Mouse (Mus musculus): ENCODE results near the gene Zc3h10. TPM values are rescaled to one million over a fixed set of nuclear protein-coding genes. Genes with fewer than 3 reads are reported as not detected.

Gene Zc3h10
- polyA plus RNA-seq, 1 experiment from 2014 or later: 12.5 TPM

GRCm38 (mm10) chr10:128524111-128524731, 23.4 kb downstream of the Zc3h10 start:
- H3K4me3 ChIP-seq (ENCODE audit: low read depth, low read length): peak overlapping the region; percentile 82
- H3K4me1 ChIP-seq (ENCODE audit: control insufficient read depth, insufficient read depth, low read length): 0 out of 2 replicates have a peak, but pooled peaks cover 8% of the 10 kb centered on the region
- H3K4me2 ChIP-seq (ENCODE audit: low read depth, low read length): peak overlapping the region; percentile 97
- WGBS: 19% methylated on average over 11 of the region's 11 CpGs
- ATAC-seq (ENCODE audit: low read depth) (no peak), DNase-seq (ENCODE audit: low spot score) (no peak)
- no peaks in the 10 kb centered on the region for H3K9me3 ChIP-seq (ENCODE audit: control insufficient read depth, low read length)
- H3K27ac ChIP-seq (replicated peaks; ENCODE audit: low read depth, low read length): no peak overlapping the region; the same call in 1 of the 2 replicates
- peak overlapping the region; percentile 81 for H3K9ac ChIP-seq (ENCODE audit: low read depth, low read length)
- peaks cover 29% of the 10 kb centered on the region for H3K36me3 ChIP-seq (ENCODE audit: control insufficient read depth, insufficient read depth, low read length)
- H3K27me3 ChIP-seq (replicated peaks; ENCODE audit: control insufficient read depth, insufficient read depth, low read length): peaks cover 11% of the 10 kb centered on the region; the same call in 1 of the 2 replicates

GRCm38 (mm10) chr10:128522351-128522750, 25.2 kb downstream of the Zc3h10 start:
- Histone ChIP-seq H3K9me3 (ENCODE audit: control insufficient read depth, low read length) (no peaks in the 10 kb centered on the region), H3K4me3 (ENCODE audit: low read depth, low read length) (no peak overlapping the region), H3K36me3 (ENCODE audit: control insufficient read depth, insufficient read depth, low read length) (peaks cover 46% of the 10 kb centered on the region), H3K27ac (replicated peaks; ENCODE audit: low read depth, low read length) (no peak overlapping the region), H3K27me3 (replicated peaks; ENCODE audit: control insufficient read depth, insufficient read depth, low read length) (peaks cover 17% of the 10 kb centered on the region), H3K9ac (ENCODE audit: low read depth, low read length) (no peak overlapping the region), H3K4me1 (ENCODE audit: control insufficient read depth, insufficient read depth, low read length) (0 out of 2 replicates have a peak, but pooled peaks cover 8% of the 10 kb centered on the region), H3K4me2 (ENCODE audit: low read depth, low read length) (no peak overlapping the region)
- no peak for DNase-seq (ENCODE audit: low spot score)
- 81% methylated on average over 6 of the region's 6 CpGs for WGBS
- no peak for ATAC-seq (ENCODE audit: low read depth)

- peaks cover 31% of the 10 kb centered on the region for H3K27me3 ChIP-seq (replicated peaks; ENCODE audit: control insufficient read depth, insufficient read depth, low read length)
- 0 out of 2 replicates have a peak, but pooled peaks cover 8% of the 10 kb centered on the region for H3K4me1 ChIP-seq (ENCODE audit: control insufficient read depth, insufficient read depth, low read length)
- no peaks in the 10 kb centered on the region for H3K9me3 ChIP-seq (ENCODE audit: control insufficient read depth, low read length)
- H3K4me3 ChIP-seq (ENCODE audit: low read depth, low read length): no peak overlapping the region
- H3K9ac ChIP-seq (ENCODE audit: low read depth, low read length): 0 out of 2 replicates have a peak overlapping the region, but pooled peaks have one; percentile 8
- ATAC-seq (ENCODE audit: low read depth): no peak
- DNase-seq (ENCODE audit: low spot score): no peak
- WGBS: 84% methylated on average over 16 of the region's 16 CpGs
- H3K4me2 ChIP-seq (ENCODE audit: low read depth, low read length): no peak overlapping the region
- H3K27ac ChIP-seq (replicated peaks; ENCODE audit: low read depth, low read length): no peak overlapping the region
- H3K36me3 ChIP-seq (ENCODE audit: control insufficient read depth, insufficient read depth, low read length): peaks cover 63% of the 10 kb centered on the region
Observed at GRCm38 (mm10) chr10:128520591-128520990, 27.0 kb downstream of the Zc3h10 start.

GRCm38 (mm10) chr10:128518833-128519232, 28.7 kb downstream of the Zc3h10 start:
- Histone ChIP-seq H3K27ac (replicated peaks; ENCODE audit: low read depth, low read length) (no peak overlapping the region), H3K4me2 (ENCODE audit: low read depth, low read length) (no peak overlapping the region), H3K9me3 (ENCODE audit: control insufficient read depth, low read length) (no peaks in the 10 kb centered on the region), H3K27me3 (replicated peaks; ENCODE audit: control insufficient read depth, insufficient read depth, low read length) (peaks cover 24% of the 10 kb centered on the region), H3K4me1 (ENCODE audit: control insufficient read depth, insufficient read depth, low read length) (0 out of 2 replicates have a peak, but pooled peaks cover under 1% of the 10 kb centered on the region), H3K4me3 (ENCODE audit: low read depth, low read length) (no peak overlapping the region), H3K9ac (ENCODE audit: low read depth, low read length) (no peak overlapping the region), H3K36me3 (ENCODE audit: control insufficient read depth, insufficient read depth, low read length) (peaks cover 77% of the 10 kb centered on the region)
- ATAC-seq (ENCODE audit: low read depth): no peak
- WGBS: 76% methylated on average over 7 of the region's 7 CpGs
- peak; percentile 48 for DNase-seq (ENCODE audit: low spot score)

DNA sequence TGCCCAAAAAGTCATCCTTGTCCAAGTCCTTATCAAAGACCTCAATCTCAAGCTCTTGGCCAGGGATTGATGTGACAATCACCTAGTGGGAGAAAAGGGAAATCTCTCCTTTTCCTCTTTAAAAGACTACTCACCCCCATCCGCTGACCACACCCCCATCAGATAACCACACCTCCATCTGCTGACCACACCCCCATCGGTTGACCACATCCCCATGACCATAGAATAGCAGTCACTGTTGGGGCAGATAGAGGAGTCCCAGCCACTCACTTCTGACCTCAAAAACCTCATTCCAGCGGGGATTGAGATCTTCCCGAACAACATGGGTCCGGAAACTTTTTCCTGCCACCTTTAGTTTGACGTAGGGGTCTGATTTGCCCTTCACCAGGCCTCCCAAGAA, 30.9 kb downstream of the Zc3h10 start:
- H3K27me3 ChIP-seq (replicated peaks; ENCODE audit: control insufficient read depth, insufficient read depth, low read length): peaks cover 22% of the 10 kb centered on the region
- no peak overlapping the region for H3K27ac ChIP-seq (replicated peaks; ENCODE audit: low read depth, low read length)
- no peak overlapping the region for H3K9ac ChIP-seq (ENCODE audit: low read depth, low read length)
- H3K9me3 ChIP-seq (ENCODE audit: control insufficient read depth, low read length): no peaks in the 10 kb centered on the region
- no peaks in the 10 kb centered on the region for H3K4me1 ChIP-seq (ENCODE audit: control insufficient read depth, insufficient read depth, low read length)
- peaks cover 85% of the 10 kb centered on the region for H3K36me3 ChIP-seq (ENCODE audit: control insufficient read depth, insufficient read depth, low read length)
- H3K4me2 ChIP-seq (ENCODE audit: low read depth, low read length): no peak overlapping the region
- no peak overlapping the region for H3K4me3 ChIP-seq (ENCODE audit: low read depth, low read length)
- 35% methylated on average over 6 of the region's 6 CpGs for WGBS
- no peak for ATAC-seq (ENCODE audit: low read depth)
- no peak for DNase-seq (ENCODE audit: low spot score)

- Histone ChIP-seq H3K4me2 (ENCODE audit: low read depth, low read length) (peak overlapping the region; percentile 23; the same call in 1 of the 2 replicates), H3K4me1 (ENCODE audit: control insufficient read depth, insufficient read depth, low read length) (no peaks in the 10 kb centered on the region), H3K4me3 (ENCODE audit: low read depth, low read length) (no peak overlapping the region; the same call in 1 of the 2 replicates), H3K36me3 (ENCODE audit: control insufficient read depth, insufficient read depth, low read length) (peaks cover 85% of the 10 kb centered on the region), H3K9ac (ENCODE audit: low read depth, low read length) (peak overlapping the region; percentile 40; the same call in 1 of the 2 replicates), H3K9me3 (ENCODE audit: control insufficient read depth, low read length) (no peaks in the 10 kb centered on the region), H3K27me3 (replicated peaks; ENCODE audit: control insufficient read depth, insufficient read depth, low read length) (peaks cover 22% of the 10 kb centered on the region), H3K27ac (replicated peaks; ENCODE audit: low read depth, low read length) (no peak overlapping the region)
- no peak for ATAC-seq (ENCODE audit: low read depth)
- 16% methylated on average over 16 of the region's 20 CpGs for WGBS
- DNase-seq (ENCODE audit: low spot score): no peak
Observed at GRCm38 (mm10) chr10:128516029-128516428, 31.5 kb downstream of the Zc3h10 start.

DNA sequence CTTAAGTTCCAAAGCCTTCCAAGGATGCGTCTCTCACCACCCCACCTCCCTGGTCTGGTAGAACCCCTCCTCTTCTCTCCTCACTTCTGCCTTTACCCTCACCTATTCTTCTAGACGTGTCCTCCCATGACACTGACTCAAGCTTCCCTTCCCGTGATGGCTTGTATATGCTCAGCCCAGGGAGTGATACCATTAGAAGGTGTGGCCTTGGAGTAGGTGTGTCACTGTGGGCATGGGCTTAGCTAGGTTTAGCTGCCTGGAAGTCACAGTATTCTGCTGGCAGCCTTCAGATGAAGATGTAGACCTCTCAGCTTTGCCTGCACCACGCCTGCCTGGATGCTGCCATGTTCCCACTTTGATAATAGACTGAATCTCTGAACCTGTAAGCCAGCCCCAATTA, 32.5 kb downstream of the Zc3h10 start:
- DNase-seq (ENCODE audit: low spot score): no peak
- no peak for ATAC-seq (ENCODE audit: low read depth)
- no peak overlapping the region for H3K27ac ChIP-seq (replicated peaks; ENCODE audit: low read depth, low read length)
- peaks cover 83% of the 10 kb centered on the region for H3K36me3 ChIP-seq (ENCODE audit: control insufficient read depth, insufficient read depth, low read length)
- H3K9ac ChIP-seq (ENCODE audit: low read depth, low read length): no peak overlapping the region
- no peaks in the 10 kb centered on the region for H3K9me3 ChIP-seq (ENCODE audit: control insufficient read depth, low read length)
- H3K4me1 ChIP-seq (ENCODE audit: control insufficient read depth, insufficient read depth, low read length): no peaks in the 10 kb centered on the region
- H3K4me3 ChIP-seq (ENCODE audit: low read depth, low read length): no peak overlapping the region
- WGBS: 76% methylated on average over 4 of the region's 4 CpGs
- peaks cover 22% of the 10 kb centered on the region for H3K27me3 ChIP-seq (replicated peaks; ENCODE audit: control insufficient read depth, insufficient read depth, low read length)
- no peak overlapping the region for H3K4me2 ChIP-seq (ENCODE audit: low read depth, low read length)

- Histone ChIP-seq H3K27ac (replicated peaks; ENCODE audit: low read depth, low read length) (no peak overlapping the region), H3K27me3 (replicated peaks; ENCODE audit: control insufficient read depth, insufficient read depth, low read length) (peaks cover 10% of the 10 kb centered on the region), H3K9ac (ENCODE audit: low read depth, low read length) (no peak overlapping the region), H3K4me1 (ENCODE audit: control insufficient read depth, insufficient read depth, low read length) (no peaks in the 10 kb centered on the region), H3K36me3 (ENCODE audit: control insufficient read depth, insufficient read depth, low read length) (peaks cover 55% of the 10 kb centered on the region), H3K9me3 (ENCODE audit: control insufficient read depth, low read length) (no peaks in the 10 kb centered on the region), H3K4me3 (ENCODE audit: low read depth, low read length) (no peak overlapping the region), H3K4me2 (ENCODE audit: low read depth, low read length) (no peak overlapping the region)
- WGBS: 79% methylated on average over 12 of the region's 12 CpGs
- DNase-seq (ENCODE audit: low spot score) (no peak), ATAC-seq (ENCODE audit: low read depth) (no peak)
Observed at GRCm38 (mm10) chr10:128511761-128512160, 35.8 kb downstream of the Zc3h10 start.

GRCm38 (mm10) chr10:128511189-128511588, 36.4 kb downstream of the Zc3h10 start:
- Histone ChIP-seq H3K4me3 (ENCODE audit: low read depth, low read length) (no peak overlapping the region), H3K9me3 (ENCODE audit: control insufficient read depth, low read length) (no peaks in the 10 kb centered on the region), H3K4me1 (ENCODE audit: control insufficient read depth, insufficient read depth, low read length) (no peaks in the 10 kb centered on the region), H3K36me3 (ENCODE audit: control insufficient read depth, insufficient read depth, low read length) (peaks cover 50% of the 10 kb centered on the region), H3K27me3 (replicated peaks; ENCODE audit: control insufficient read depth, insufficient read depth, low read length) (peaks cover 5% of the 10 kb centered on the region; the same call in 1 of the 2 replicates), H3K4me2 (ENCODE audit: low read depth, low read length) (no peak overlapping the region), H3K9ac (ENCODE audit: low read depth, low read length) (no peak overlapping the region), H3K27ac (replicated peaks; ENCODE audit: low read depth, low read length) (no peak overlapping the region)
- 91% methylated on average over 9 of the region's 9 CpGs for WGBS
- DNase-seq (ENCODE audit: low spot score): no peak
- ATAC-seq (ENCODE audit: low read depth): no peak
